Mouse (Mus musculus): ENCODE results near the gene Zdhhc1. TPM values are rescaled to one million over a fixed set of nuclear protein-coding genes. Genes with fewer than 3 reads are reported as not detected.
A peak's percentile ranks its signal among the peaks of the same experiment; 100 is the strongest.

The Zdhhc1 gene
- total RNA-seq, 2 experiments from 2014 or later: 27.6 to 34.0 TPM

DNA sequence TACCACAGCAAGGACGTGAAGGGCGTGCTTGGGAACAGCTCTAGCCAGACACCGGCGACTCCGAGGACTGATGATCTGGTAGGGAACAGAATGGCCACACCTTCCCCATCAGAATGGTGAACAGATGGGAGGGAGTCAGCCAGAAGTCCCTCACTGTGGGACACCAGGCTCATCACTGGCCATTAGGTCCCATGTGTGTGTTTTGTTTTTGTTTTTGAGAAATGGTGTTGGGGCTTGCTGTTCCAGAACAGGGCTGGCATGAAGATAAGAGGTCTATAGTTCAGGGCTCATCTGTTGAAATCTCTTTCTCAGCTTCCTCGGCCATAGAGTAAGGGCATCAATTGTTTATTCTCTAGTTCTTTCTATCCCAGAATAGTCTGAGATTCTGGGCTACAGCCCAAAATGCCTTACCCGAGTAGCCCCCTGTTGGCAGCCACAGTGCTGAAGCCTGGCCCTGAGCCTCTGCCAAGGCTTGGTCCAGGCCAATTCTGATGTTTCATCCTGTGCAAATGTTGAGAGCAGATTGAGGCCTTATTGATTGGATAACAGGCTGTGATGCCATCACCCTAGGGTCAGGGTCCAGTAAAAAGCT is 29.9 kb downstream of the Zdhhc1 start:
- DNase-seq (ENCODE audit: extremely low spot score in 1 of 2, low spot score in 1 of 2): peak in 1 of 2 experiments; percentile 45

DNA sequence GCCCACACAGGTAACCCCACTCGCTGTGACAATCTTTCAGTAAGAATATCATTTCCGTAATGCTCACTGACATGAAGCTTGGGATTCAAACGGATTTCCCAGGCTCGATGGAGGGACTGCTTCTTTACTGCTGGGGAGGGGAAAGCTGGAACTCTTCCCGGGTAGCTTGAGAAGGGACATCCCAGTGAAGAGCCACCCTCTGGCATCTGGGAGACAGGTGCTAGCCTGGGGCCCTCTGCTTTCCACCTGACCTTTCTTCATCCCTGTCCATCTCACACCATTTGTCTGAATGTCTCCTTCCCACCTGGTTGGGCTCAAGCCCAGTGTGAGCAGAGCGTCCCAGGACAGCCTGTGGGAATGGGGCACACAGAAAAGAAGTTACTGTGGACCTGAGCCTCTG is 30.5 kb downstream of the Zdhhc1 start:
- no peak for DNase-seq (ENCODE audit: extremely low spot score in 1 of 2, low spot score in 1 of 2)

DNA sequence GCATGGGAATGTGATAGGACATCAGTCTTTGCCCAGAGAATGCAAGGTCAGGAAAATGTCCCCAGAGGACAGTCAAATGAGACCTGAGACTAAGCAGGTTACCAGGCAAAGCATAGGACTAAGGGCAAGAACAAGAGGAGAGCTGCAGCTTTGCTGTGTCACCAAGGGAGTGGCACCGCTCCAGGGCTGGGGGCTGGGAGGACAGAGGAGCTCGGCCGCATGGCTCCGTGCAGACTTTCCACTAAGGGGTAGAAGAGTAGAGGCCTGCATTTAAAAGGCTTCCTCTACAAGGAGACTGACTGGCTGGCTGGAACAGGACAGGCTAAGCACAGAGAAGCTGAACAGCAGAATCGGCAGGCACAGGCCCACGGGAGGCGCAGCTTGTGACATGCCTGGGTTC is 32.1 kb downstream of the Zdhhc1 start:
- DNase-seq (ENCODE audit: extremely low spot score in 1 of 2, low spot score in 1 of 2): no peak

DNA sequence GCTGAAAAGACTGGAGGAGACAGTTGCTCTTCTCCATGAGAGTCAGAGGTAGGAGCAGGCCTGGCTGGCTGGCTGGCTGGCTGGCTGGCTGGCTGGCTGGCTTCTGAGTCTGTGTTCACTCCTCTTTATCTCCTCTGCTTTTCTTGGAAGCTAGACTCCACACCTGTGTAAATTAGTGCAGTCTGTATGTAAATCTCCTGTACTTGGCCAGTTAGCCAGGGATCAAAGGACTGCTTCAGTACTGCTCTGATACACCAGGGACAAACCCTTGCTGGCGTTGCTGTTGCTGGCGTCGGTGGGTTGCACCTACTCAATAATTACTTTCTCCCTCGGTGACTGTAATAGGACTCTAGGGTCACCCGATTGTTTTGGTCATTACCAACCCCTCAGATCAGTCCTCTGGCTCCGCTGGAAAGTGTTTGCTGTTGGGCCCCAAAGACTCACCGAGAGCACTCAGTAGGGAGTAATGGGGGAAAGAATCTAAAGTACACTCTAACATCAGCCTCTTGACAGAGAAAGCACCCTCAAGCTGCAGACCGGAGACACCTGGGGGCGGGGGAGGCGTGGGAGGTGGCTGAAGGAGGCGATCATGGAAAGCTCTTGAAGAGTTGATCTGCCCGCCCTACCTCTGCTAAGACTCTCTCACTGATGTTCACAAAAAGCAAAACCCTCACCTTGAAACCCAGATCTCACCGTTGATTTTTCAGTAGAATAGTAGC is 35.5 kb downstream of the Zdhhc1 start:
- no peak for DNase-seq (ENCODE audit: extremely low spot score in 1 of 2, low spot score in 1 of 2)

GRCm38 (mm10) chr8:105455218-105455617 is 41.5 kb downstream of the Zdhhc1 start:
- no peak for DNase-seq (ENCODE audit: extremely low spot score in 1 of 2, low spot score in 1 of 2)

DNA sequence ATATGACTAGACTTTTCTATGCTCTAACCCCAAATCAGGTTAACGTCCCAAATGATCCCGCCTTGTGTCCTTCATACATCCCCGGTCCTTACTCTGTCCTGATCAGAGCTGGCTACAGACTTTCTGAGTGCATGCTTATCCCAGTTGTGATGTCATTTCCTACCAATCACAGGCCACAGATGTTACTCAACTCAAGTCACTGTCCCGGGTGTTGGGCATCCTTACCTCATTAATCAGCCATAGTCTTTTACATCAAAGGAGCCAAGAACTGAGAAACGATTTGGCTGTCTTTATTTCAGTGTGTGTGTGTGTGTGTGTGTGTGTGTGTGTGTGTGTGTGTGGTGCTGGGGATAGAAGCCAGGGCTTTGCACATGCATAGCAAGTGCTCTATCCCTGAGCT is 42.6 kb downstream of the Zdhhc1 start:
- no peak for DNase-seq (ENCODE audit: extremely low spot score in 1 of 2, low spot score in 1 of 2)

GRCm38 (mm10) chr8:105453296-105453695 is 43.4 kb downstream of the Zdhhc1 start:
- DNase-seq (ENCODE audit: extremely low spot score in 1 of 2, low spot score in 1 of 2): no peak

GRCm38 (mm10) chr8:105451903-105452603 is 44.6 kb downstream of the Zdhhc1 start:
- no peak for DNase-seq (ENCODE audit: extremely low spot score in 1 of 2, low spot score in 1 of 2)

DNA sequence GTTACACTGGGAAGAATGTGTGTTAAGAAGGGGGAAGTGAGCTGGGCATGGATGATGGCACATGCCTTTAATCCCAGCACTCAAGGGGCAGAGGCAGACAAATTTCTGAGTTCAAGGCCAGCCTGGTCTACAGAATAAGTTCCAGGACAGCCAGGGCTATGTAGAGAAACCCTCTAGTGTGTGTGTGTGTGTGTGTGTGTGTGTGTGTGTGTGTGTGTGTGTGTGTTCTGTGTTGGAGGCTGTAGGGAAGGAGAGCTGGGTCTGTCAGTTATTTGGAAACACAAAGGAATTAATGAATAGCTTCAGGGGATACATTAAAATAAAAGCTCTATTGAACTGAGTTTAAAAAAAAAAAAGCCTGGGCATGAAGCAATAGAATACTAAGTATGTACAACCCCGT is 45.7 kb downstream of the Zdhhc1 start:
- no peak for DNase-seq (ENCODE audit: extremely low spot score in 1 of 2, low spot score in 1 of 2)

DNA sequence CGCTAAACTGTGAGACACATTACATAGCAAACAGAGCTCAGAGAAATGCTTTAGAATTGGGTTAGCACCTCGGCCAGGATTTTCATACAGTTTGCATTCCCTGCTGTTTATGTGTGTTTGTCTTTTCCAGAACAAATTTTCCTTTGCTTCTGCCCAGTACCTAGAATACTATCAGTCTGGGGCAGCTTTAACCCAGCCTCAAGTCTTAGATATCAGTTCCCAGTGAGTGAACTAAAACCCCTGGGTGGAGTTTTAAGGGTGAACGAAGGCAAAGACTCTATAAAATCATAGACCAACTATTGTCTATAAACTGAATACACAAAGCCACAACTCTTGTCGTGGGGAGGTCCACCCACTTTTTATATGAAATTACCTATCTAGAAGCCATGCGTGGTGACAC is 48.1 kb downstream of the Zdhhc1 start:
- DNase-seq (ENCODE audit: extremely low spot score in 1 of 2, low spot score in 1 of 2): no peak

DNA sequence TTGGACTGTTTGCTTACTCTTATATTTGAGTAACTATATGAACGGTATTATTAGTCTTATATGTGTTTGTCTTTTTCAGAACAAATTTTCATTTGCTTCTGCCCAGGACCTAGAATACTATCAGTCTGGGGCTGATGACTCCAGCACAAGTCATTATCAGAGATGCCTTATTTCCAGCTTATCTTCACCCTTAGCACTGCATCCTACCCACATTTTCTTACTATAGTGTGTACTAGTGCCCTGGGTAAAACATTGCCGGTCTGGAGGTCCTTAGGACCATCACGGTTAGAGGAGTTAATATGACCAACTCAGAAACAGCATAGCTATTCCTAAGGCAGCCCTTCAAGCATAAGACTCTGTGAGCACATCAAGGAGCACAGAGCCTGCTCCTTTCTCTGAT is 48.5 kb downstream of the Zdhhc1 start:
- DNase-seq (ENCODE audit: extremely low spot score in 1 of 2, low spot score in 1 of 2): no peak

- DNase-seq (ENCODE audit: extremely low spot score in 1 of 2, low spot score in 1 of 2): no peak
Observed at GRCm38 (mm10) chr8:105446127-105446552, 50.6 kb downstream of the Zdhhc1 start.

DNA sequence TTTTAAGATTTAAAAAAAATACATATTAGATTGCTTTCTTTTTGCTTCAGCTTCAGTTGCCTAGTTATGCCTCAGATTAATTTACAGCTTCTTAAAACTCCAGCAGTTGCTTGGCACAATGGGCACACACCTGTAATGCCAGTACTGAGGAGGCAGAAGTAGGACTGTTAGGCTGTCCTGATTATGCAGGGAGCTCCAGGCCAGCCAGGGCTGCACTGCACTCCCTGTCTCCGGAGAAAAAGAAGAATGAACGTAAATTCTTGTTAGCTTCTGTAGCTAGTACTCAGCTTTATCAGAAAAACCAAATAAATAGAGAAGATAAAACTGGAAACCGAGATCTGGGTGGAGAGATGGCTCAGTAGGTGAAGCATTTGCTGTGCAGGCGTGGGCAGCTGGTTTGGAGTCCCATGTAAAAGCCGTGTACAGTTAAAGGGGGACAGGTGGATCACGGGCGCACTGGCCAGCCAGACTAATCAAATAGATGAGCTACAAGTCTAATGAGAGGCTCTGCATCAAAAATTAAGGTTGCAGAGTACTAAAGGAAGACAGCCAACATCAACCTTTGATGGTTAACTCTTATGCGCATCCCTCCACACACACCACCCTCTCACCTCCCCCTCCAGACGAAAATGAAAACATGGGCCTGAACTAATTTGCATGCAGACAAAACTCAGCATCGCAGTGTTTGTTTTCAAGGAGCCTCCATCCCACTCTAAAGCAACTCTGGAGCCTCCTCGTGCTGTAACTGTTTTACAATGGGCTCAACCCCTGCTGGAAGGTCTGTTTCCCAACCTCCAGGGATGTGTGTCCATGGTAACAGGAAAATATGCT is 51.2 kb downstream of the Zdhhc1 start:
- DNase-seq (ENCODE audit: extremely low spot score in 1 of 2, low spot score in 1 of 2): no peak

DNA sequence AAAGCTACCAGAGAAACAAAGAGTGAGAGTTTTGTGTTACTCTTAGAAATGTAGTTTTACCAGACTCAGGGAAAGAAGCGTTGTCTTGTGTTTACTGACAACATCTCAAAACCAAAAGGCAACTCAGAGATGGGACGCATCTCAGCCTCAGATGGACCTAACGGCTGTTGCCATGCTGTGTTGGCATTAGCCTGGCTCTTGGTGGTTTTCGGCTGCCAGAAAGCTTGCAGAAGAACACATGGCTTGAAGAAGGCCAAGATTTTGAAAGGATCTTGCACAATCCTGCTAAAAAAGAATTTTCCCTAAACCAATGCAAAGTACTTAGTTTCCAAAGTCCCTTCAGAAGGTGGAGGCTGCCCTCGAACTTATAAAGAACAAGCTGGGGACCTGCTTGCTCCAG is 54.0 kb downstream of the Zdhhc1 start:
- DNase-seq (ENCODE audit: extremely low spot score in 1 of 2, low spot score in 1 of 2): no peak

DNA sequence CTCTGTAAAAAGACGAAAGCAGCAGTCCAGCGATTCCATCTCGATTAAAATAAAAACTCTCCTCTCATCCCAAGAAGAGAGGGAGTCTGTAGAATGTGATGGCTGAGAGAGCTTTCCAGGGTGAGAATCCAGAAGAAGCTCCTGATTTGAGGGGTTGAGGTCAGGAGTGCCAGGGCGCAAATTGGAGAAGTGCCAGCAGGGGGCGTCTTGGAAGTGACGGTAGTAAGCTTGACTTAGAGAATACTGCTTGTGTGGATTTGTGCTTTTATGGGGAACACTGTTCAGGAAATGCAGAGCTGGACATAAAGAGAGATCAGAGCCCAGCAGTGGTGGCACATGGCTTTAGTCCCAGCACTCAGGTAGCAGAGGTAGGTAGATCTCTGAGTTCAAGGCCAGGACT is 55.3 kb downstream of the Zdhhc1 start:
- peak in 1 of 2 experiments; percentile 50 for DNase-seq (ENCODE audit: extremely low spot score in 1 of 2, low spot score in 1 of 2)

- peak in 1 of 2 experiments; percentile 24 for DNase-seq (ENCODE audit: extremely low spot score in 1 of 2, low spot score in 1 of 2)
Observed at GRCm38 (mm10) chr8:105438865-105439264, 57.8 kb downstream of the Zdhhc1 start.

GRCm38 (mm10) chr8:105437078-105437748 is 59.5 kb downstream of the Zdhhc1 start:
- DNase-seq (ENCODE audit: extremely low spot score in 1 of 2, low spot score in 1 of 2): no peak

- DNase-seq (ENCODE audit: extremely low spot score in 1 of 2, low spot score in 1 of 2): no peak
Observed at GRCm38 (mm10) chr8:105436218-105436617, 60.5 kb downstream of the Zdhhc1 start.

DNA sequence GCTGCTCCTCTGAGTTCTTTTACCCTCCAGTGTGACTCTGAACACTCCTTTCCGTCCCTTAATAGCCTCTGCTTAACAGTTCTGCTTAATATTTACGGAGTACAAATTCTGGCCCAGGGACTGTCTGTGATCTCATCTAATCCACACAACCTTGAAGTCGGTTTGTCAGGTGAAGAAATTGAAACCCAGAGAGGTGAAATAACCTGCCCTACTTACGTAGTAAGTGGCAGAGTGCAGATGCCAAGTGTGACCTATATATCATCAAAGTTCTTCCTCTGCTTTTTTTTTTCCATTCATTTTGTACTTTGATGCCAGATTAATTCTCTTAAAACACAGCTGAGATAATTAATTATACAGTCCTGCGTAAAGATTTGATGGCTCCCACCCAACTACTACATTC is 62.6 kb downstream of the Zdhhc1 start:
- DNase-seq (ENCODE audit: extremely low spot score in 1 of 2, low spot score in 1 of 2): no peak

DNA sequence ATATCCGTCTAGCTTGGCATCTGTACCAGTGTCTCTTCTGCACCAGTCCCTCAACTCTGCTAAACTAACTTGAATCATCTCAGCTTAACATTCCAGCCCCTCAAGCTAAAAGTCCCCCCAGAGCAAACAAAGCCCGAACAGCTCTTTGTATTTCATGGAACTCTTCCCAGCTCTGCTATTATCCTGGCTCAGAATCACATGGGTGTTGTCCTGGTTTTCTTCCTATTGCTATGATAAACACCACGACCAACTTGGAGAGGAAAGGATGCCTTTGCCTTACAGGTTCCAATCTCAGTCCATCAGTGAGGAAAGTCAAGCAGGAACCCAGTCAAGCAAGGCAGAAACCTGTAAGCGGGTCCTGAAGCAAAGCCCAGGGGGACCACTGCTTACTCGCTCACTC is 63.2 kb downstream of the Zdhhc1 start:
- DNase-seq (ENCODE audit: extremely low spot score in 1 of 2, low spot score in 1 of 2): no peak

All from layer of hippocampus, postnatal 25 days (tissue).